In genomic region chr17:24416051-24416652, GRCm38 (mm10) we compare ENCODE assay signal across 10 mouse cellular contexts. TPM values are rescaled to one million over a fixed set of nuclear protein-coding genes. Genes with fewer than 3 reads are reported as not detected.
DNase-seq lines count a peak whose midpoint lies in the region; ATAC-seq and TF ChIP-seq lines count a peak whose summit lies in the region.
"Had no signal": no experiment of that assay in that cellular context is flagged by ENCODE, and none has a peak within 500 bp of the region (broad histone marks: within the 10 kb centered on the region; RNA-seq: fewer than 3 reads in every experiment).

No protein-coding gene starts in this region.

- peak overlapping the region; percentile 84 for H3K9ac ChIP-seq in lung, embryonic 14.5 days
- H3K9ac ChIP-seq in embryonic facial prominence, embryonic 15.5 days, result peak overlapping the region; percentile 84
- H3K9ac ChIP-seq in limb, embryonic 11.5 days (ENCODE audit: low read length), result no peak overlapping the region
- peak overlapping the region; percentile 74; the same call in 1 of the 2 replicates for H3K9ac ChIP-seq in neural tube, embryonic 15.5 days (replicated peaks)

- H3K4me1 ChIP-seq in lung, embryonic 14.5 days (ENCODE audit: insufficient read depth), result 0 out of 2 replicates have a peak, but pooled peaks cover 3% of the 10 kb centered on the region
- peaks cover 32% of the 10 kb centered on the region for H3K4me1 ChIP-seq in embryonic facial prominence, embryonic 15.5 days
- peaks cover 5% of the 10 kb centered on the region; the same call in 1 of the 2 replicates for H3K4me1 ChIP-seq in limb, embryonic 11.5 days (ENCODE audit: control insufficient read depth, insufficient read depth, low read length)
- peaks cover 42% of the 10 kb centered on the region for H3K4me1 ChIP-seq in neural tube, embryonic 15.5 days

- H3K4me3 ChIP-seq in lung, embryonic 14.5 days (ENCODE audit: low read depth, low read length), result peak overlapping the region; percentile 73
- H3K4me3 ChIP-seq in embryonic facial prominence, embryonic 15.5 days (replicated peaks), result peak overlapping the region; percentile 78
- H3K4me3 ChIP-seq in limb, embryonic 11.5 days (ENCODE audit: low read depth, low read length), result peak overlapping the region; percentile 91
- H3K4me3 ChIP-seq in neural tube, embryonic 15.5 days (replicated peaks), result peak overlapping the region; percentile 71

- H3K9me3 ChIP-seq in lung, embryonic 14.5 days (ENCODE audit: low read depth, low read length), result no peaks in the 10 kb centered on the region
- H3K9me3 ChIP-seq in embryonic facial prominence, embryonic 15.5 days (replicated peaks), result no peaks in the 10 kb centered on the region
- no peaks in the 10 kb centered on the region for H3K9me3 ChIP-seq in limb, embryonic 11.5 days (ENCODE audit: control insufficient read depth, low read length)
- no peaks in the 10 kb centered on the region for H3K9me3 ChIP-seq in neural tube, embryonic 15.5 days (replicated peaks)

- ATAC-seq in lung, embryonic 14.5 days (ENCODE audit: insufficient read depth), result no peak
- no peak for ATAC-seq in embryonic facial prominence, embryonic 15.5 days (ENCODE audit: insufficient number of reproducible peaks, low FRiP score, low TSS enrichment, low read depth)
- ATAC-seq in limb, embryonic 11.5 days (ENCODE audit: insufficient number of reproducible peaks, low FRiP score, low TSS enrichment, low read depth), result no peak
- ATAC-seq in neural tube, embryonic 15.5 days (ENCODE audit: low FRiP score), result no peak
- ATAC-seq: activated CD4-positive, CD25-positive, alpha-beta regulatory T cell, adult 4 months had no signal

- H3K27ac ChIP-seq in lung, embryonic 14.5 days (ENCODE audit: low read depth), result no peak overlapping the region
- H3K27ac ChIP-seq in embryonic facial prominence, embryonic 15.5 days (replicated peaks), result no peak overlapping the region
- no peak overlapping the region for H3K27ac ChIP-seq in limb, embryonic 11.5 days (replicated peaks; ENCODE audit: low read depth, low read length)
- no peak overlapping the region for H3K27ac ChIP-seq in neural tube, embryonic 15.5 days (replicated peaks)

- peak overlapping the region; percentile 87 for H3K4me2 ChIP-seq in lung, embryonic 14.5 days
- H3K4me2 ChIP-seq in embryonic facial prominence, embryonic 15.5 days (replicated peaks), result peak overlapping the region; percentile 79
- H3K4me2 ChIP-seq in limb, embryonic 11.5 days (ENCODE audit: low read depth, severe bottlenecking), result peak overlapping the region; percentile 76
- H3K4me2 ChIP-seq in neural tube, embryonic 15.5 days, result peak overlapping the region; percentile 94

- no peak for TF ChIP-seq CTCF in lung, embryonic 14.5 days (IDR thresholded peaks at IDR 0.05; ENCODE audit: low read depth)

- no peaks in the 10 kb centered on the region for H3K27me3 ChIP-seq in lung, embryonic 14.5 days (ENCODE audit: insufficient read depth, low read length)
- H3K27me3 ChIP-seq in embryonic facial prominence, embryonic 15.5 days, result no peaks in the 10 kb centered on the region
- no peaks in the 10 kb centered on the region for H3K27me3 ChIP-seq in limb, embryonic 11.5 days (ENCODE audit: control insufficient read depth, insufficient read depth, low read length)
- H3K27me3 ChIP-seq in neural tube, embryonic 15.5 days (replicated peaks), result no peaks in the 10 kb centered on the region

- H3K36me3 ChIP-seq in lung, embryonic 14.5 days (ENCODE audit: insufficient read depth), result peaks cover 55% of the 10 kb centered on the region
- H3K36me3 ChIP-seq in embryonic facial prominence, embryonic 15.5 days, result peaks cover 46% of the 10 kb centered on the region
- H3K36me3 ChIP-seq in limb, embryonic 11.5 days (ENCODE audit: control insufficient read depth, insufficient read depth, low read length), result peaks cover 32% of the 10 kb centered on the region
- peaks cover 47% of the 10 kb centered on the region for H3K36me3 ChIP-seq in neural tube, embryonic 15.5 days

- DNase-seq in lung, embryonic 14.5 days, result no peak
- DNase-seq in lung, postnatal 25 days (ENCODE audit: low spot score), result no peak
- DNase-seq in limb, embryonic 11.5 days (ENCODE audit: low spot score), result no peak
- no peak for DNase-seq in frontal cortex, postnatal 10 days (ENCODE audit: low spot score in 2 of 2)
- DNase-seq in layer of hippocampus, adult 9-11 months, result no peak
- DNase-seq in gastrocnemius, postnatal 4 days (ENCODE audit: low spot score in 2 of 2), result no peak
- DNase-seq: gastrocnemius, postnatal 14 days had no signal

- WGBS in lung, embryonic 14.5 days, result 85% methylated on average over 3 of the region's 3 CpGs
- WGBS in embryonic facial prominence, embryonic 15.5 days, result 80% methylated on average over 3 of the region's 3 CpGs
- WGBS in limb, embryonic 11.5 days, result 92% methylated on average over 3 of the region's 3 CpGs
- WGBS in neural tube, embryonic 15.5 days, result 92% methylated on average over 3 of the region's 3 CpGs

RNA-seq across cellular contexts. Expression of gene Rnps1, which starts 1.8 kb away (rescaled TPM):
- 282 and 292 TPM in 2 replicates for polyA plus RNA-seq in lung, embryonic 14.5 days (2014; fragmentation: Nextera tagmentation; extraction: Ambion mirVana)
- 253 and 275 TPM in 2 replicates for polyA plus RNA-seq in embryonic facial prominence, embryonic 15.5 days (2015; fragmentation: Nextera tagmentation; extraction: Ambion mirVana)
- polyA plus RNA-seq in limb, embryonic 11.5 days (2014; fragmentation: Nextera tagmentation; extraction: Ambion mirVana), result 409 and 410 TPM in 2 replicates
- 289 and 293 TPM in 2 replicates for polyA plus RNA-seq in neural tube, embryonic 15.5 days (2015; fragmentation: Nextera tagmentation; extraction: Ambion mirVana)
- total RNA-seq in gastrocnemius, postnatal 4 days (2021), result 10 to 100 TPM; 83.7 to 93.6 TPM

RNA-seq across cellular contexts. Expression of gene Eci1, which starts 10.3 kb away (rescaled TPM):
- 79.8 and 80.8 TPM in 2 replicates for polyA plus RNA-seq in lung, embryonic 14.5 days (2014; fragmentation: Nextera tagmentation; extraction: Ambion mirVana)
- polyA plus RNA-seq in embryonic facial prominence, embryonic 15.5 days (2015; fragmentation: Nextera tagmentation; extraction: Ambion mirVana), result 70.0 and 71.2 TPM in 2 replicates
- polyA plus RNA-seq in limb, embryonic 11.5 days (2014; fragmentation: Nextera tagmentation; extraction: Ambion mirVana), result 90.0 and 91.7 TPM in 2 replicates
- 51.5 and 58.8 TPM in 2 replicates for polyA plus RNA-seq in neural tube, embryonic 15.5 days (2015; fragmentation: Nextera tagmentation; extraction: Ambion mirVana)
- 100 to 1,000 TPM; 117 to 133 TPM for total RNA-seq in gastrocnemius, postnatal 4 days (2021)

RNA-seq across cellular contexts. Expression of gene Dnase1l2, which starts 26.8 kb away (rescaled TPM):
- polyA plus RNA-seq in lung, embryonic 14.5 days (2014; fragmentation: Nextera tagmentation; extraction: Ambion mirVana), result 1.8 and 2.6 TPM in 2 replicates
- polyA plus RNA-seq in embryonic facial prominence, embryonic 15.5 days (2015; fragmentation: Nextera tagmentation; extraction: Ambion mirVana), result 13.0 and 17.2 TPM in 2 replicates
- polyA plus RNA-seq in limb, embryonic 11.5 days (2014; fragmentation: Nextera tagmentation; extraction: Ambion mirVana), result 1.7 and 2.4 TPM in 2 replicates
- polyA plus RNA-seq in neural tube, embryonic 15.5 days (2015; fragmentation: Nextera tagmentation; extraction: Ambion mirVana), result 5.4 and 8.7 TPM in 2 replicates
- total RNA-seq in gastrocnemius, postnatal 4 days (2021), result 1 to 10 TPM; 1.9 TPM

RNA-seq across cellular contexts. Expression of gene E4f1, which starts 54.0 kb away (rescaled TPM):
- 22.3 and 25.2 TPM in 2 replicates for polyA plus RNA-seq in lung, embryonic 14.5 days (2014; fragmentation: Nextera tagmentation; extraction: Ambion mirVana)
- 37.0 and 39.8 TPM in 2 replicates for polyA plus RNA-seq in embryonic facial prominence, embryonic 15.5 days (2015; fragmentation: Nextera tagmentation; extraction: Ambion mirVana)
- polyA plus RNA-seq in limb, embryonic 11.5 days (2014; fragmentation: Nextera tagmentation; extraction: Ambion mirVana), result 23.9 and 26.3 TPM in 2 replicates
- 46.3 and 49.5 TPM in 2 replicates for polyA plus RNA-seq in neural tube, embryonic 15.5 days (2015; fragmentation: Nextera tagmentation; extraction: Ambion mirVana)
- 10 to 100 TPM; 18.0 to 20.7 TPM for total RNA-seq in gastrocnemius, postnatal 4 days (2021)

RNA-seq across cellular contexts. Expression of gene Pgp, which starts 54.0 kb away (rescaled TPM):
- 57.9 and 60.2 TPM in 2 replicates for polyA plus RNA-seq in lung, embryonic 14.5 days (2014; fragmentation: Nextera tagmentation; extraction: Ambion mirVana)
- 48.9 and 50.6 TPM in 2 replicates for polyA plus RNA-seq in embryonic facial prominence, embryonic 15.5 days (2015; fragmentation: Nextera tagmentation; extraction: Ambion mirVana)
- polyA plus RNA-seq in limb, embryonic 11.5 days (2014; fragmentation: Nextera tagmentation; extraction: Ambion mirVana), result 64.1 and 67.3 TPM in 2 replicates
- polyA plus RNA-seq in neural tube, embryonic 15.5 days (2015; fragmentation: Nextera tagmentation; extraction: Ambion mirVana), result 76.1 and 79.7 TPM in 2 replicates
- 10 to 100 TPM; 34.6 to 37.4 TPM for total RNA-seq in gastrocnemius, postnatal 4 days (2021)
